Mouse (Mus musculus) ZHBTc4 (cell line): ENCODE measurements at regions not wholly inside any gene's neighbourhood (a gene's known extent, or its start where the extent isn't known, plus 50 kb on each side); places are given as distances from the start of the nearest gene placed in this dataset.
A peak's percentile ranks its signal among the peaks of the same experiment; 100 is the strongest.

Source experiments
- DNase-seq: peaks from one replicate; pipeline ENCODE4 v3.0.0-alpha.2; 2011; ENCODE audit warnings: low read depth, low spot score

- no peak for DNase-seq
Observed at GRCm38 (mm10) chr12:66393153-66393552, 109.0 kb upstream of the Rpl10l start.

- peak; percentile 1 for DNase-seq
Observed at GRCm38 (mm10) chr12:66386612-66387011, 102.4 kb upstream of the Rpl10l start.

- DNase-seq = peak; percentile 29
Observed at GRCm38 (mm10) chr12:66339169-66339568, 55.0 kb upstream of the Rpl10l start.
